Mouse (Mus musculus) gastrocnemius, postnatal 10 days (tissue): ENCODE results near the gene Dnah7b. TPM values are rescaled to one million over a fixed set of nuclear protein-coding genes. Genes with fewer than 3 reads are reported as not detected.
"Not testable (repeated sequence)": the region's sequence is repeated elsewhere in the genome, so short reads cannot be mapped to it uniquely, and the experiment has no call there.

ENCODE experiments used
- DNase-seq: peaks from one replicate; pipeline ENCODE4 v3.0.0; 2021; ENCODE audit warnings: mixed read lengths
- total RNA-seq, 2 experiments: library from RNA; stranded (reverse); gene quantifications; 2 replicates each; pipeline ENCODE4 v1.2.3; 2021

Gene Dnah7b
- total RNA-seq, 2 experiments from 2014 or later: 0.47 to 0.52 TPM

GRCm38 (mm10) chr1:46325942-46326341 lies 259.8 kb downstream of the Dnah7b start:
- DNase-seq: not testable (repeated sequence)

DNA sequence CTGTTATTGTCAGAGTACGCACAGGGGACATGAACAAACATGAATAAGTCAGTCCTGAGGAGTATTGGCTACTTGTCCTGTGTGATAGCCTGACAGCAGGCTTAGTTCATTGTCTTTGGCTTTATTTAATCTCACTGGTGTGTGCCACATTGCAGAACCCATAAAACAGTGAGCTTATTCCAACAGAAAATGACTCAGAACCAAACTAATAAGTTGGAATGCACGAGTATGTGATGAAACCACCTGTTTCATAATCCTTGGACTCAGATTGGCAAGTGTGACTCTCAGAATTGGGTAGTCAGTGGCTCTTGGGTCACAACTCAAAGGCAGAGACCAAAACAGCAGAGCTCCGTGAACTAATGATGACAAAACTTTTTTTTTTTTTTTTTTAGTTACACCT lies 279.2 kb downstream of the Dnah7b start:
- DNase-seq: not testable (repeated sequence)

- DNase-seq: not testable (repeated sequence)
Measured at GRCm38 (mm10) chr1:46380641-46381040, 314.5 kb downstream of the Dnah7b start.

DNA sequence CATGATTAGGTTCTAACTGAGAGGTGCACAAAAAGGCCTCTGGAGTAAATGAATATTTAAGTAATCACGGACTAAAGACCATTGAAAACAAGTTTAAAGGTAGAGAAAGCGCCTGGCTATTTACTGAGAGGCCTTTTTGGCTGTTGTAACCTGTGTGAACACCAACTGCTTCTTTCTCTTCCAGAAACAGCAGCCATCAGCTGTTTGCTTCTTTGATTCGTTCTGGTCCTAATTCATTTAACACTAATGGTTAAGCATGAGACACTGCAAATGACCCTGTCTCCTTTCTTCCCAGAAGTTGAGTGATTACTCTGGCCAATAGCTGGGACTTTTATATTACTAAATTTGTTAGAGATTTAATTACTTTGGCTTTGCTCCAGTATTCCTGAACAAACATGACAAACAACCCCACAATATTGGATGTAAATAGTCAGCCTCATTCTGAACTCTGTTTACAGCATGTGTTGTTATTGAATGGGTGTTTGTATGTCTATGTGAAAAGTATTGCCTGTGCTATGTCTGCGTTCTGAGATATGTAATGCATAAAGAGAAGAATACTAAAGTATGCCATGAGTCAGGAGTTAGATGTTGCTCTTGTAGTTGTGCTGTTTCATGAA lies 328.7 kb downstream of the Dnah7b start:
- not testable (repeated sequence) for DNase-seq

DNA sequence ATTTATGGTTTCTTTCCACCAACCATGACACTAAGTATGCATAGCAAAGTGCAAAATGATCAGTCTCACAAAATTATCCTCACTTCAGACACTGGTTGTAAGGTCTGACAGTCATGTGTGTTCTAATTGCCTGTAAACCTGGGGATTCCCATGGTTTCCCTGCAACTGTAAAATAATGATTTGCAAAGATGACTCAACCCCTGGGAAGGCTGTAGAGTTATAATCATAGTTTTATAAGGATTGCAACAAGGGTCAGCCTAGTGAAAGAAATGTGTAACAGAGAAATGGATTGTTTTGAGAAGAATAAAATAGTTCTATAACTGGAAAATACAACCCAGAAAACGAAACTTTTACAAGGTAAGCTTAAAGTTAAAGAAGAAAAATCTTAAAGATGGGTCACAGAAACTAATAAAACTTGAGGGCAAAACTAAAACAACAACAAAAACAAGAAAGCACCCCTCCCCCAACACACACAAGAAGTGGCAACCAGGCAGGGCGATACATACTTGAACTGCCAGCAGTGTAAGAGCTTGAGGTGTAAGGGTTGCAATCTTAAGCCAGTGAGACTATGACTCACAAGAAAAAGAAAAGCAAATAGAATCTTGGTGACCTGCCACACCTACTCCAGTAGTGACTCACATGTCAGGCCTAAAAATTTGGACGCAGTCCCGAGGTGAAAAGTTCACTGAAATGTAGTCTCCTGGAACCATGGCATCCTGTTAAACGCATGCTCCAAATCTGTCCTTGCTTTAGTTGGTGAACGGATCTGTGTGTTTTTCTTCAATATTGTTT lies 342.4 kb downstream of the Dnah7b start:
- DNase-seq: no peak

DNA sequence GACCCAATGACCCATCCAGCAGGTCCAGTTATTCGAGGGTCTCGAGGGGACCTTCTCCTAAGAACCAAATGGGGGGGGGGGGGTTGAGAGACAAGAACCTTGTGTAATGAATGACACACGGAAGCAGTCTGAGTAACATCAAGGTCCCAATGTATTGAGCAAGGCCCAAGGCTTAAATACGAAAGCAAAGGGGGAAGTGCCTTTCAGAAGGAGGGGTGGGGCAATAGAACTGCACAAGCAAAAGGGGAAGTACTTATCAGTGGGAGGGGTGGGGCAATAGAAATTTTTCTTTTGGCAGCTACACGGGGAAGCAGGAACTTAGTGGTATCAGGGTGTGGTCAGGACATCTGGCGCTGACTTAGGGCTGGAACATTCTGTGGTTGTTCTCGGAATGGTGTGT lies 348.7 kb downstream of the Dnah7b start:
- DNase-seq: not testable (repeated sequence)

DNA sequence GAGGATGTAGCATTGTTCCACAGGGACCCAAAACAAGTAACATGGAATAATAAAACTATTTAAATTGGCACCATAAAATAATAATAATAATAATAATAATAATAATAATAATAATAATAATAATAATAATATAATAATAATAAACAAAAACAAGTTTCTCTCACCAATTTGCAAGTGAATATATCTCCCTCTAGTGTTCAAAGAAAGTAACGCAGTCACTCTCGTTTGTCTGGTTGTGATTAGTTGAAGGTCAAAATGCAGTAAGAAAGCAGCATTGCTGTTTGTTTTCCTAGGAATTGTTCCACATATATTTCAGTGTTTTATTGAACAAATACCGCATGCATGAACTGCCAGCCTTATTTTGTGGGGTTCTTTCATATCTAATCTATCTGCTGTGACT lies 350.8 kb downstream of the Dnah7b start:
- DNase-seq: not testable (repeated sequence)

DNA sequence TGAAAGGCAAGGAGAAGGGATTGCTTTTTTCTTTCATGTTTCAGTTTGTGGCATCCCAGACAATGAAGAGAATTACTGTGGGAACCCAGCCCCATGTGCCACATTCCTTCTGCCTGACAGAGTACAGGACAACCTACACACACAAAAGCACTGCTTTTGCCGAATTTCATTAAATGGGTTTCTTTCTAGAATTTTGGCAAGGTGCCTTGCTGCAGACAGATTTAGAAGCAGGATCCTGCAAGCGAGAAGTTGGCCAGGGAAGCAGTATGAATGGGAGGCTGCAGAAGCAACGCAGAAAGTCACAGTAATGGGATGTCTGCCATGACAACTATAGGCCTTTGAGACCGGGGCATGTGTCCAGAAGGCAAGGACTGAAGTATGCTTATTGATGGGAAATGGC lies 352.9 kb downstream of the Dnah7b start:
- DNase-seq: not testable (repeated sequence)

Other genes starting within 250 kb of the Dnah7b start
- gene Gm5269, start 176.0 kb upstream of the Dnah7b start, total RNA-seq: not detected
- gene Slc40a1, start 139.8 kb upstream of the Dnah7b start, total RNA-seq: 10 to 100 TPM; 14.5 to 15.0 TPM